Mouse (Mus musculus): ENCODE measurements at regions not wholly inside any gene's neighbourhood (a gene's known extent, or its start where the extent isn't known, plus 50 kb on each side); places are given as distances from the start of the nearest gene placed in this dataset.

- H3K4me3 ChIP-seq (replicated peaks), result no peak overlapping the region
- no peak overlapping the region for H3K4me2 ChIP-seq
- H3K27ac ChIP-seq, result no peak overlapping the region
- H3K27me3 ChIP-seq, result no peaks in the 10 kb centered on the region
- no peaks in the 10 kb centered on the region for H3K36me3 ChIP-seq
- no peak overlapping the region for H3K9ac ChIP-seq (replicated peaks)
- no peak for ATAC-seq (ENCODE audit: insufficient number of reproducible peaks, insufficient read depth, low FRiP score, low TSS enrichment, low read depth)
- H3K4me1 ChIP-seq (replicated peaks), result no peaks in the 10 kb centered on the region
- H3K9me3 ChIP-seq, result no peaks in the 10 kb centered on the region
- 33% methylated on average over 3 of the region's 3 CpGs for WGBS
Measured at GRCm38 (mm10) chr10:98629248-98629647, 285.0 kb upstream of the Atp2b1 start.

DNA sequence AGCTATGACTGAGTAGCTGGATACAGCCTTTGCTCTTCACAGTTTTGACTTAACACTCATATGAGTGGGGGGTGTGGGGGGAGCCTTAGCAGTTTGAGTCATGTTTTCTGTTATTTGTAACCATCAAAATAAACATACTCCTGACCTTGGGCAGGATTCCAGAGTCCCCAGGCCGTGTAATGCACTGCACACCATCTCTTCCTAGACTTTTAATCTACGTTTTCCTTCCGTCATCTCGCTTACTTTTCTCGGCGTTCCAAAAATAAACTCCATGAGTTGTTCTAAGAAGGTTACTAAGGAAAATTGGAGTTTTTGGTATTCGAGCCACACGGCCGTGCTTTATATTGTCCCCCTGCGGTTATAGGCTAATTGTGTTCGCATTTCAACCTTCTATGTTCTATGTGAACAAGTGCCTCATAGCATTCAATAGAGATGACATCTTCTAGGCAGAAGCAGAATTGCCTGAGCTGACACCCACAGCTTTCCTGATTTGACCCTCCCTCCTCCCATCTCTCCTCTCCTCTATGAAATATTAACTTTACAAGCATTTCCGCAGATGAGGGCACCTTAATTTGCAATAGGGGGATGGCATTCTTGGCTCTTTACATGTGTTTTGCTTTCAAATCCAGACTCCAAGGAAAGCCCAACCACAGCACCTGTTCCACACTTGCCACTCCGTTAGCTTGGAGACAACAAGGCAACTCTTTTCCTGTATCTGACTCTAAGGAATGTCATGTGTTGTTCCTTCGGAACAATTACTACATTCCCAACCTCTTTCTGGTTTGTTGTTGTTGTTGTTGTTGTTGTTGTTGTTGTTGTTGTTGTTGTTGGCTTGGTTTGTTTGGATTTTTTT lies 276.2 kb upstream of the Atp2b1 start:
- 87% methylated on average over 14 of the region's 14 CpGs for WGBS

GRCm38 (mm10) chr10:98645681-98646122 lies 268.5 kb upstream of the Atp2b1 start:
- Histone ChIP-seq H3K36me3 (no peaks in the 10 kb centered on the region), H3K27me3 (no peaks in the 10 kb centered on the region), H3K4me2 (no peak overlapping the region), H3K4me3 (replicated peaks) (no peak overlapping the region), H3K9ac (replicated peaks) (no peak overlapping the region), H3K4me1 (replicated peaks) (no peaks in the 10 kb centered on the region), H3K27ac (no peak overlapping the region), H3K9me3 (no peaks in the 10 kb centered on the region)
- WGBS, result 70% methylated on average over 10 of the region's 10 CpGs
- ATAC-seq (ENCODE audit: insufficient number of reproducible peaks, insufficient read depth, low FRiP score, low TSS enrichment, low read depth), result no peak

More for the DNA sequence above, 276.2 kb upstream of the Atp2b1 start:
- Histone ChIP-seq H3K36me3 (no peaks in the 10 kb centered on the region), H3K9me3 (no peaks in the 10 kb centered on the region), H3K27ac (no peak overlapping the region), H3K27me3 (no peaks in the 10 kb centered on the region), H3K4me1 (replicated peaks) (no peaks in the 10 kb centered on the region), H3K9ac (replicated peaks) (no peak overlapping the region), H3K4me3 (replicated peaks) (no peak overlapping the region), H3K4me2 (no peak overlapping the region)
- no peak for ATAC-seq (ENCODE audit: insufficient number of reproducible peaks, insufficient read depth, low FRiP score, low TSS enrichment, low read depth)

DNA sequence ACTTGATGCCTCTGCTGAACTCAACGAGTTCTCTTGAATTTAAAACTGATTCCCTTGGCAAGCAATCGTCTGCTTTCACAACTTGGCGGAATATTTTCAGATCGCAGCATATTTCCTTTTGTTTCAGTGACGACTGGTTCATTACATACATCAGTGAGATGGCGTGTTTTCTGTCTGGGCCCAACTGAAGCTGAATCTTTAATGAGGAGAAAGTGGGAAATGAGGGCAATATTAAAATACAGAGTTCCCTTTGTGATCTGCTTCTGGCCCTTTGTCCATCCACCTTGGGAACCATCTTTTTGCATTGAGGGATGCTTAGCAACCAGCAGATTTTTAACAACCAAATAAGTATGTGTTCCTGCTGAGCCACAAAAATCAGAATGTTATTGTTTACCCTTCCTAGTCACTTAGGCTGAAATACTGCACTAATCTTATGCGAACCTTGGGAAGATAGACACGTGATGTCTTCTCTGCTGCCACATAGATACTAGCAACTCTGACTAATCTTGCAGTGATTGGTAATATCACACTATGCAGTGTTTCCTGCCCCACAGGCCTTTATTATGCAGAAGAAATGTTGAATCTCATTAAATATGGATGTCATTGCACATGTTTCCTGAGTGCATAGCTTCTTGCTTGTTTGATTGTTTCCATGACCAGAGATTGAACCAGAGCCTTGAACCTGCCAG lies 267.8 kb upstream of the Atp2b1 start:
- Histone ChIP-seq H3K27me3 (no peaks in the 10 kb centered on the region), H3K36me3 (no peaks in the 10 kb centered on the region), H3K9me3 (no peaks in the 10 kb centered on the region), H3K27ac (no peak overlapping the region), H3K4me3 (replicated peaks) (no peak overlapping the region), H3K4me2 (no peak overlapping the region), H3K9ac (replicated peaks) (no peak overlapping the region), H3K4me1 (replicated peaks) (no peaks in the 10 kb centered on the region)
- ATAC-seq (ENCODE audit: insufficient number of reproducible peaks, insufficient read depth, low FRiP score, low TSS enrichment, low read depth), result no peak
- 86% methylated on average over 8 of the region's 8 CpGs for WGBS

GRCm38 (mm10) chr10:98648710-98649245 lies 265.4 kb upstream of the Atp2b1 start:
- no peak overlapping the region for H3K9ac ChIP-seq (replicated peaks)
- no peaks in the 10 kb centered on the region for H3K27me3 ChIP-seq
- WGBS, result 90% methylated on average over 7 of the region's 7 CpGs
- H3K4me1 ChIP-seq (replicated peaks), result no peaks in the 10 kb centered on the region
- H3K36me3 ChIP-seq, result no peaks in the 10 kb centered on the region
- H3K4me3 ChIP-seq (replicated peaks), result no peak overlapping the region
- ATAC-seq (ENCODE audit: insufficient number of reproducible peaks, insufficient read depth, low FRiP score, low TSS enrichment, low read depth), result no peak
- H3K27ac ChIP-seq, result no peak overlapping the region
- no peaks in the 10 kb centered on the region for H3K9me3 ChIP-seq
- no peak overlapping the region for H3K4me2 ChIP-seq

- no peak overlapping the region for H3K27ac ChIP-seq
- no peaks in the 10 kb centered on the region for H3K4me1 ChIP-seq (replicated peaks)
- no peak overlapping the region for H3K9ac ChIP-seq (replicated peaks)
- no peak for ATAC-seq (ENCODE audit: insufficient number of reproducible peaks, insufficient read depth, low FRiP score, low TSS enrichment, low read depth)
- no peaks in the 10 kb centered on the region for H3K9me3 ChIP-seq
- WGBS, result 83% methylated on average over 4 of the region's 4 CpGs
- no peaks in the 10 kb centered on the region for H3K36me3 ChIP-seq
- H3K27me3 ChIP-seq, result no peaks in the 10 kb centered on the region
- no peak overlapping the region for H3K4me3 ChIP-seq (replicated peaks)
- H3K4me2 ChIP-seq, result no peak overlapping the region
Measured at GRCm38 (mm10) chr10:98650533-98650932, 263.7 kb upstream of the Atp2b1 start.

DNA sequence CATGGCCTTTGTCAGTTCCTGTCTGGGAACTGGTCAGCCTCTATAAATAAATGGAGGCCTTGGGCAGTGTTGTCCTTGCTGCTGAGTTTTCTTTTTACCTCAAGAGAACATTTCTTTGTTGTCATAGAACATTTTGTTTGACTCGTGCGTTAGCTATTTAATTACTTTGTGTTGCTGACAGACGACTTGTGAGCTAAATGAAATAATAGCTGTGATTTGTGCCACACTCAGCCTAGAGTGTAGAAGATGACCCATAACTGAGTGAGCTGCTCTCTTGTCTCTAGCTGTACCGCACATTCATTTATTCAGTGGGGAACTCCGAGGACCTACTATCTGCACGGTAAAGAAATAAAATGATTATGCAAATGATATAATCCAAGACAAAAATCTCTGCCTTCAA lies 263.1 kb upstream of the Atp2b1 start:
- WGBS, result 85% methylated on average over 6 of the region's 6 CpGs
- no peaks in the 10 kb centered on the region for H3K4me1 ChIP-seq (replicated peaks)
- H3K27me3 ChIP-seq, result no peaks in the 10 kb centered on the region
- H3K27ac ChIP-seq, result no peak overlapping the region
- H3K9ac ChIP-seq (replicated peaks), result no peak overlapping the region
- H3K4me2 ChIP-seq, result no peak overlapping the region
- H3K9me3 ChIP-seq, result no peaks in the 10 kb centered on the region
- no peaks in the 10 kb centered on the region for H3K36me3 ChIP-seq
- no peak for ATAC-seq (ENCODE audit: insufficient number of reproducible peaks, insufficient read depth, low FRiP score, low TSS enrichment, low read depth)
- no peak overlapping the region for H3K4me3 ChIP-seq (replicated peaks)

DNA sequence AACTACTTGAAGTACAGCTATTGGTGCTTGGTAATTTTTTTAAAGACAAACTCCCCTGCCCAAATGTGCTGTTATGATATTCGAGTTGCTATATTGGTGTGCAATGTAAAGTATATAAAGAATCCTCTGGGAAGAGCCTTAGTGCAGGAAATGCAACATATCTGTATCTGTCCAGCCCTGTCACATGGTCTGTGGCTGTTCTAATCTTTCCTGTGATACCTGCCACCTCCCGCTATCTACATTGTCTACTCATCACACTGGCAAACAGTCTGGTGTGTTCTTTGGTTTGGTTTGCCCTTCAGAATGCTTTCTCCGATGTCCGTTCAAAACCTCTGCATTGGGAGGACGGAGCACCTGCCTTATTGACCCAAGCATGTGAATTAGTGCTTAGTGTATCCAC lies 262.6 kb upstream of the Atp2b1 start:
- ATAC-seq (ENCODE audit: insufficient number of reproducible peaks, insufficient read depth, low FRiP score, low TSS enrichment, low read depth), result no peak
- no peaks in the 10 kb centered on the region for H3K4me1 ChIP-seq (replicated peaks)
- H3K36me3 ChIP-seq, result no peaks in the 10 kb centered on the region
- no peaks in the 10 kb centered on the region for H3K27me3 ChIP-seq
- WGBS, result 93% methylated on average over 5 of the region's 5 CpGs
- no peak overlapping the region for H3K9ac ChIP-seq (replicated peaks)
- no peak overlapping the region for H3K4me2 ChIP-seq
- H3K27ac ChIP-seq, result no peak overlapping the region
- no peak overlapping the region for H3K4me3 ChIP-seq (replicated peaks)
- no peaks in the 10 kb centered on the region for H3K9me3 ChIP-seq

DNA sequence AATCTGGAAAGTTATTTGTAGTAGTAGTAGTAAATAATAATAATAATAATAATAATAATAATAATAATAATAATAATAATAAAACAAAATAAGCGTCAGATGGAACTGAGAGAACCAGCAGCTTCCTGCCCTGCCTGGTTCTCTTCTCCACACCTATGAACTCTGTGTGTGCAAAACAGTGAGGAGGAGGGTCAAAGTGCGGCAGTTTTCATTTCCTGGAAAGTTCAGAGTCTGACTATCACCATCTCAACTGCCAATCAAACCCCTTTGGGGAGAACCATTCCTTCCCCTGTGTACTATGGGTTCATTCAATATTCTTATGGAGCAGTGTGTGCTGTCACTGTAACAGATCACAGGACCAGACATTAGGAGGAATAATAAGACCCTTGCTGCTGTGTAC lies 262.1 kb upstream of the Atp2b1 start:
- WGBS, result 87% methylated on average over 2 of the region's 2 CpGs
- Histone ChIP-seq H3K9me3 (no peaks in the 10 kb centered on the region), H3K27ac (no peak overlapping the region), H3K4me2 (no peak overlapping the region), H3K36me3 (no peaks in the 10 kb centered on the region), H3K9ac (replicated peaks) (no peak overlapping the region), H3K4me3 (replicated peaks) (no peak overlapping the region), H3K4me1 (replicated peaks) (no peaks in the 10 kb centered on the region), H3K27me3 (no peaks in the 10 kb centered on the region)
- no peak for ATAC-seq (ENCODE audit: insufficient number of reproducible peaks, insufficient read depth, low FRiP score, low TSS enrichment, low read depth)

- no peaks in the 10 kb centered on the region for H3K9me3 ChIP-seq
- no peak overlapping the region for H3K4me2 ChIP-seq
- H3K27ac ChIP-seq, result no peak overlapping the region
- no peaks in the 10 kb centered on the region for H3K36me3 ChIP-seq
- H3K4me1 ChIP-seq (replicated peaks), result no peaks in the 10 kb centered on the region
- ATAC-seq (ENCODE audit: insufficient number of reproducible peaks, insufficient read depth, low FRiP score, low TSS enrichment, low read depth), result no peak
- H3K27me3 ChIP-seq, result no peaks in the 10 kb centered on the region
- no peak overlapping the region for H3K9ac ChIP-seq (replicated peaks)
- 60% methylated on average over 1 of the region's 1 CpGs for WGBS
- no peak overlapping the region for H3K4me3 ChIP-seq (replicated peaks)
Measured at GRCm38 (mm10) chr10:98660747-98661146, 253.5 kb upstream of the Atp2b1 start.

- no peak overlapping the region for H3K9ac ChIP-seq (replicated peaks)
- no peak overlapping the region for H3K4me3 ChIP-seq (replicated peaks)
- no peaks in the 10 kb centered on the region for H3K27me3 ChIP-seq
- no peak overlapping the region for H3K4me2 ChIP-seq
- H3K9me3 ChIP-seq, result no peaks in the 10 kb centered on the region
- H3K4me1 ChIP-seq (replicated peaks), result no peaks in the 10 kb centered on the region
- ATAC-seq (ENCODE audit: insufficient number of reproducible peaks, insufficient read depth, low FRiP score, low TSS enrichment, low read depth), result no peak
- no peaks in the 10 kb centered on the region for H3K36me3 ChIP-seq
- H3K27ac ChIP-seq, result no peak overlapping the region
- WGBS, result 91% methylated on average over 3 of the region's 3 CpGs
Measured at GRCm38 (mm10) chr10:98665936-98666505, 248.2 kb upstream of the Atp2b1 start.

Data from limb, embryonic 12.5 days (tissue).